Mouse (Mus musculus) hindbrain, postnatal 0 days (tissue): ENCODE data around the gene Fgf13. TPM values are rescaled to one million over a fixed set of nuclear protein-coding genes. Genes with fewer than 3 reads are reported as not detected.

Source experiments
- ATAC-seq: fragments of 200-750 bp; cut with Nextera tagmentation; 2 replicates; pipeline ENCODE4 v1.8.0; 2017; ENCODE audit warnings: mild to moderate bottlenecking, moderate TSS enrichment, moderate library complexity
- DNase-seq: peaks from one replicate; pipeline ENCODE4 v3.0.0-alpha.2; 2015; ENCODE audit warnings: low spot score
- H3K27ac ChIP-seq: fragments of 300-500 bp; sonication (generic); 2 replicates; pipeline ENCODE4 v1.5.1; 2014; ENCODE audit warnings: mild to moderate bottlenecking
- H3K27me3 ChIP-seq: fragments of 300-500 bp; sonication (generic); 2 replicates; pipeline ENCODE4 v1.6.1; 2014; ENCODE audit warnings: low read length, mixed read lengths; ENCODE audit not compliant: insufficient read depth
- H3K36me3 ChIP-seq: fragments of 300-500 bp; sonication (generic); 2 replicates; pipeline ENCODE4 v1.6.1; 2014; ENCODE audit warnings: low read length, mixed read lengths; ENCODE audit not compliant: insufficient read depth
- H3K4me1 ChIP-seq: fragments of 300-500 bp; sonication (generic); 2 replicates; pipeline ENCODE4 v1.6.1; 2014; ENCODE audit warnings: antibody characterized with exemption, low read length, mixed read lengths; ENCODE audit not compliant: insufficient read depth
- H3K4me2 ChIP-seq: fragments of 300-500 bp; sonication (generic); 2 replicates; pipeline ENCODE4 v1.6.1; 2014; ENCODE audit warnings: low read depth, mild to moderate bottlenecking, low read length, moderate library complexity, mixed read lengths
- H3K4me3 ChIP-seq: fragments of 300-500 bp; sonication (generic); 2 replicates; pipeline ENCODE4 v1.5.1; 2014; ENCODE audit warnings: low read length
- H3K9ac ChIP-seq: fragments of 300-500 bp; sonication (generic); replicated peaks from 2 replicates; pipeline ENCODE4 v1.6.1; 2014; ENCODE audit warnings: mild to moderate bottlenecking, low read length, moderate library complexity, mixed read lengths
- H3K9me3 ChIP-seq: fragments of 300-500 bp; sonication (generic); 2 replicates; pipeline ENCODE4 v1.6.1; 2016; ENCODE audit warnings: low read length, mixed read lengths
- CTCF ChIP-seq: IDR thresholded peaks from 2 replicates; pipeline ENCODE4 v1.5.1; 2016; ENCODE audit warnings: antibody characterized with exemption, control low read depth, low read depth
- WGBS: fragments of 180-500 bp; shearing (Covaris S2); extraction: QIAGEN DNeasy Blood & Tissue Kit; methylation state at CpG from one replicate; pipeline ENCODE4 v1.1.7; 2014; 5-methylcytosine and 5-hydroxymethylcytosine counted together
- microRNA counts: library from miRNA; unstranded; fragments of <30 nt; microRNA quantifications from one replicate; lab custom pipeline; 2015
- microRNA-seq, 2 experiments: library from miRNA; unstranded; fragments of <30 nt; microRNA quantifications; one replicate each; pipeline ENCODE4; 2016
- polyA plus RNA-seq: library from polyadenylated mRNA; unstranded; fragments of >200 nt; fragmentation: Nextera tagmentation; extraction: Ambion mirVana; gene quantifications from 2 replicates; pipeline ENCODE4 v1.2.1, GENCODE M21; 2015
- total RNA-seq: library from RNA; depleted of rRNA; stranded (reverse); fragments of >200 nt; gene quantifications from 2 replicates; pipeline ENCODE4 v1.2.3, GENCODE M21; 2014

The Fgf13 gene
- total and polyA plus RNA-seq, 2 experiments from 2014 or later = 115 to 195 TPM

DNA sequence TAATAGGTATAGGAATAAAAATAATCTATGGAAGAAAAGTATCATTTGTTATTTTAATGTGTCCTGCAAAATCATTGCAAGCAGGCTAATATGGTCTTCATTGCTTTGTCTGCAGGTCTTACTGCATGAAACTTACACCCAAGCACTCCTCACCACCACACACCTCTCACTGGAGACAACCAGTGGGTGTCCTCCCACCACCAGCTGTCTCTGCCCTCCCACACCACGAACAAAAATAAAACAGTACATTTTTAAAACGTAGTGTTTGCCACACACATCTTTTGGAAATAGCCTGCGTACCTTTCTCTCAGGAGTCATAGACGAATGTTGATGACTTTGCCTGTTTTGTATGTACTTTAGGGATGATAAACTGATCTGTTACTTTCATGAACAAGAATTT lies 441.2 kb downstream of the Fgf13 start:
- 69% methylated on average over 4 of the region's 4 CpGs for WGBS
- DNase-seq = no peak
- Histone ChIP-seq H3K27me3 (no peaks in the 10 kb centered on the region), H3K9me3 (no peaks in the 10 kb centered on the region), H3K36me3 (no peaks in the 10 kb centered on the region), H3K4me1 (no peaks in the 10 kb centered on the region), H3K4me3 (no peak overlapping the region), H3K9ac (no peak overlapping the region), H3K27ac (no peak overlapping the region), H3K4me2 (no peak overlapping the region)
- ATAC-seq = no peak
- no peak for TF ChIP-seq CTCF

DNA sequence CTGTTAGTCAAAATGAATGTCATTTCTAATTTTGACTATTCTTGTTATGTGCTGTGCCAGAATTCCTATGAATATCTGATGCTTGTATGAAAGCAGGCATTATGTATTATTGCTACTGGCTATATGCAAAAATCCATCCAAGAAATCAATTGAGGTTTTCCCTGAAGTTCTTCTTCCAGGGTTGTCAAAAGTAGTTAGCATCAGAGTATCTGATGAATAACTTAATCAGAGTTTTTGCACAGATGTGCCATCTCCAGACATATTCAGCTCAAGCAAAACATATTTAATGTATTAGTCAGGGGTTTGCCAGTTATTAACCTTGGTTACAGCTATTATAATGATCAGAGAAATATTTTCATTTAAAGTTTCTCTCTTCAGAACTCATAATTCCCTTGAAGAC lies 454.7 kb downstream of the Fgf13 start:
- H3K27ac ChIP-seq = no peak overlapping the region
- no peak overlapping the region for H3K4me2 ChIP-seq
- no peak overlapping the region for H3K9ac ChIP-seq
- no peak for ATAC-seq
- H3K27me3 ChIP-seq = no peaks in the 10 kb centered on the region
- no peak for DNase-seq
- H3K36me3 ChIP-seq = no peaks in the 10 kb centered on the region
- H3K4me1 ChIP-seq = no peaks in the 10 kb centered on the region
- H3K4me3 ChIP-seq = no peak overlapping the region
- H3K9me3 ChIP-seq = no peaks in the 10 kb centered on the region
- TF ChIP-seq CTCF = no peak

DNA sequence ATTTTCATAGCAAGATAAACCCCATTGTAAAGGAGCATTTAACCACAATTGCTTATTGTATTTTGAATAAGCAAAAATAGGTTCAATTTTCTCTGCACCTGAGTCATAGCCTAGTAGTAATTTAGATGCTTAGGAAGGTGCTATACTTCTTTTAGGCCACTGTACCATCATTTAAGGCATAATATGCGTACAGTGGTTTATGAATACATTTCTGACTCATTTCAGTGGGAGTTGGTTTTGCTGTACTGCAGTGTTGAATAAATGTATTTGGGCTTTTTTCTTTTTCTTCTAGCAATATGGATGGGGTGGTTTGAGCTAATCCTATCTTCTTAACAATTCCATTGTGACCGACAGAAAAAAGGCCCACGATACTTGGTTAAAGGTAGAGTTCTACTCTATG lies 481.9 kb downstream of the Fgf13 start:
- Histone ChIP-seq H3K9ac (no peak overlapping the region), H3K9me3 (no peaks in the 10 kb centered on the region), H3K27ac (no peak overlapping the region), H3K4me1 (no peaks in the 10 kb centered on the region), H3K27me3 (no peaks in the 10 kb centered on the region), H3K4me2 (no peak overlapping the region), H3K36me3 (no peaks in the 10 kb centered on the region), H3K4me3 (no peak overlapping the region)
- DNase-seq = no peak
- WGBS = 92% methylated on average over 3 of the region's 3 CpGs
- TF ChIP-seq CTCF = no peak
- no peak for ATAC-seq

DNA sequence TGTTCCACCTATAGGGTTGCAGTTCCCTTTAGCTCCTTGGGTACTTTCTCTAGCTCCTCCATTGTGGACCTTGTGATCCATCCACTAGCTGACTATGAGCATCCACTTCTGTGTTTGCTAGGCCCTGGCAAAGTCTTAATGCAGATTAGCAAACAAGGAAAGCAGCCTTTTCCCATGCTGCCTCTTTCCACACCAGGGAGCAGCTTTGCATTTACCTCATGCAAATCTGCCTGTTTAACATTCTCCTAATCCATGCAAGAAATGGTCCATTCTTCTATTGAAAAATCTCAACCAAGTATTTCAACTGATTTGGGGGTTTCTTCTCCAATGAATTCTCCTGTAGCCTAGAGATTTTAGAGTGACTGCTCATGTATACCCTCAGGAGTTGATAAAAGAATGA lies 487.4 kb downstream of the Fgf13 start:
- no peak for DNase-seq
- no peak for ATAC-seq
- TF ChIP-seq CTCF = no peak

DNA sequence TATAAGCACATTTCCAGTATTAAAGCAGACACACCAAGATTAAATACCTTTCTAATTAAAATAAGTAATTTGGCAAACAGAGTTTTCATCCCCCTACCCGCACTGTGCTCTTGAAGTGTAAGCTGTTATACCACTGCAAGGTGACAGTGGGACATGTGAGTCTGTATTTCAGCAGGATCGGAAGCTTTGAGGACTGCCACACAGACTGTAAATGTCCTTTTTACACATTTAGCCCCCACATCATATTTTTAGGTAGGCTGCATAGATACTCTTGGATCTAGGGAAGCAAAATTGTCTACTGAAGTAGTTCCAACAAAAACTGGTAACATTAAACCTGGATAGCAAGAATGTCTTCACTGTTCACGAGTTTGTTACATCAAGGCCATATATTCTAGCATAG lies 495.8 kb downstream of the Fgf13 start:
- no peak for TF ChIP-seq CTCF
- DNase-seq = no peak
- Histone ChIP-seq H3K4me3 (no peak overlapping the region), H3K4me1 (no peaks in the 10 kb centered on the region), H3K27me3 (no peaks in the 10 kb centered on the region), H3K9me3 (no peaks in the 10 kb centered on the region), H3K27ac (no peak overlapping the region), H3K4me2 (no peak overlapping the region), H3K9ac (no peak overlapping the region), H3K36me3 (no peaks in the 10 kb centered on the region)
- 78% methylated on average over 3 of the region's 3 CpGs for WGBS
- no peak for ATAC-seq

More for the DNA sequence above, 487.4 kb downstream of the Fgf13 start:
- Histone ChIP-seq H3K9me3 (no peaks in the 10 kb centered on the region), H3K4me1 (no peaks in the 10 kb centered on the region), H3K36me3 (no peaks in the 10 kb centered on the region), H3K9ac (no peak overlapping the region), H3K4me2 (no peak overlapping the region), H3K4me3 (no peak overlapping the region), H3K27me3 (no peaks in the 10 kb centered on the region), H3K27ac (no peak overlapping the region)

DNA sequence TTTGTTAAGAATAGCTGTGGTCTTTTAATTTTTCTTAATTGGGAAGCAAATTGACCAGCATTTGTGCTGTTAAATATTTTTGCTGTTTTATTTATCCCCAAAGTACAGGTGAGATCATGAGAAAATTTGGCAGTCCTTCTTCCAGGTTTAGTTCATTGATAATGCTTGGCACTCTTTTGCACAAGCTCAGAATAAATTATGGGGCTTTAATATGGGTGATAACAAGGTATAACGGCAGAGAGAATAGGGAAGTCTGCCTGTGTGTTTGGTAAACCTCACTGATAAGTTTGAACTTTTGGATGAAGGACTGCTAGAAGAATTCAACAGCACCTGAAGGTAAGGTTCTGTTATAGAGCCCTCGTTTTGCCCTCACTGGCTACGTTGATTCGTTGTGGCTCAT lies 504.7 kb downstream of the Fgf13 start:
- Histone ChIP-seq H3K9me3 (no peaks in the 10 kb centered on the region), H3K4me2 (no peak overlapping the region), H3K36me3 (no peaks in the 10 kb centered on the region), H3K4me3 (no peak overlapping the region), H3K9ac (no peak overlapping the region), H3K4me1 (no peaks in the 10 kb centered on the region), H3K27ac (no peak overlapping the region), H3K27me3 (no peaks in the 10 kb centered on the region)
- no peak for DNase-seq
- TF ChIP-seq CTCF = no peak
- 88% methylated on average over 4 of the region's 4 CpGs for WGBS
- ATAC-seq = no peak

DNA sequence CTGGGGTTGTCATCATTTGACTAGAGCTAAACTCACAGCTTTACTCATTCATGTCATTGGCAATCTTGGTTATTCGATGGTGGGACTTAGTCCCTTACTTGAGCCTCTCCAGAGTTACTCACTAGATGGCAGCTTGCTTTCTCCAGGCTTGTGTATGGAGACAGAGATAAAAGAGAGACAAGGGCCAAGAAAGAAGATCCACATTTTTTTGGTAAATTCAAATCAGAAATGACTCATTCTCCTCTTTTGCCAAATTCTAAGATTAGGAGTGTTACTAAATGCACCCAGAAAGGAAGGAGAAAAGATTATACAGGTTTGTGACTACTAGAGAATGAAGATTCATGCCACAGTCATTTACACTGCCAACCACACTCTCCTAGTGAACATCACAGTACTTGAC lies 532.9 kb downstream of the Fgf13 start:
- Histone ChIP-seq H3K4me1 (no peaks in the 10 kb centered on the region), H3K9ac (no peak overlapping the region), H3K36me3 (no peaks in the 10 kb centered on the region), H3K27ac (no peak overlapping the region), H3K9me3 (no peaks in the 10 kb centered on the region), H3K4me2 (no peak overlapping the region), H3K4me3 (no peak overlapping the region), H3K27me3 (no peaks in the 10 kb centered on the region)
- DNase-seq (no peak), ATAC-seq (no peak)
- 50% methylated on average over 1 of the region's 1 CpGs for WGBS
- TF ChIP-seq CTCF = no peak

MicroRNA genes within 50 kb of the gene (microRNA counts, 519-probe panel; counts per million panel counts)
- 1,422 counts per million, percentile 18 among the panel's probes with 10 or more counts for microRNA mmu-miR-504 (lab: Ali Mortazavi, UCI)

Small RNAs within 50 kb of the gene (microRNA-seq; reads per million reads assigned to microRNA genes)
- 14.3 to 17.8 reads per million in 2 experiments for gene Mir504
